Mouse (Mus musculus): Measurements from ENCODE around the gene Usf2.

The Usf2 gene

DNA sequence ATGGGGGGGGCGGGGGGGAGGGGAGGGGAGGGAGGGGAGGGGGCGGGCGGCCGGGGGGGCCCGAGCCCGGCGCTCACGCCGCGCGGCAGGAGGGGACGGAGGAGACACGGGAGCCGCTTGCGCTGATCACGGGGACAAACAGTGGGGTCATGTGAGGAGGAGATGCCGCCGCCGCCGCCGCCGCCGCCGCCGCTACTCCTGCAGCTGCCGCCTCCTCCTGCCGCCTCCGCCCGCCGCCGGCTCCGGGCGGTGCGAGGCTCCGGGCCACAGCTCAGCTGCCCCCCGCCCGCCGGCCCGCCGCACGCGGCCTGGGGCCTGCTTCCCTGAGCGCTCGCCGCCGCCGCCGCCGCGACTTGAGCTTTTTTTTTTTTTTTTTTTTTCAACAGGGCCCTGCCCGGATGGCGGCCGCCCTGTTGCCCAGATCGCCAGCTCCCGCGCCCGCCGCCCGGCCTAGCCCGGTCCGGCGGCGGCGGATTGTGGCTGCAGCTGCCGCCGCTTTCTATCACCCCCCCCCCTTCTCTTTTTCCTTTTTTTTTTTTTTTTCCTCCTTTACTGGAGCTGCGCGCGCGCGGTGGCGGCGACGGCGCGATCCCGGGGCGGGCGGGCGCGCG lies at the start of gene Usf2:
Gene Usf2, minus strand, starts transcription at position 48 of the 611 bp plus-strand sequence.
- DNase-seq: peak; percentile 82

DNA sequence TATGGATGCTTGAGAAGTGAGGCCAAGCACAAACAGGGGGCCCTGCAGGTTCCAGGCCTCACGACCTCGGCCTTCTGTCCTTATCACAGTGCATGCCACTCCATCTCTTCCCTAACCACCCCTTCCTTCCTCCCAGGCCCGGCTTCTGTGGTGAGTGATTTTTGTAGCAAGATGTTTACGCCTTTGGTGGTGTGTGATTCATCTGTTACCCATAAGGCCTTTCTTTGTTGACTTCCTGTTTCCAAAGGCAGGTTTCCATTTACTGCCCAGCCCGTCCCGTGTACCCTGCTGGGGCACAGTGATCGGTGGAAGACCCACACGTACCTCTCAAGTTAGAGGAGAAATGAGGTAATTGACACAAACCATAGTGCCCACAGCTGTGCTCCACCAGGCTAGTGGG lies 46.0 kb upstream of the Usf2 start:
- DNase-seq: no peak

DNA sequence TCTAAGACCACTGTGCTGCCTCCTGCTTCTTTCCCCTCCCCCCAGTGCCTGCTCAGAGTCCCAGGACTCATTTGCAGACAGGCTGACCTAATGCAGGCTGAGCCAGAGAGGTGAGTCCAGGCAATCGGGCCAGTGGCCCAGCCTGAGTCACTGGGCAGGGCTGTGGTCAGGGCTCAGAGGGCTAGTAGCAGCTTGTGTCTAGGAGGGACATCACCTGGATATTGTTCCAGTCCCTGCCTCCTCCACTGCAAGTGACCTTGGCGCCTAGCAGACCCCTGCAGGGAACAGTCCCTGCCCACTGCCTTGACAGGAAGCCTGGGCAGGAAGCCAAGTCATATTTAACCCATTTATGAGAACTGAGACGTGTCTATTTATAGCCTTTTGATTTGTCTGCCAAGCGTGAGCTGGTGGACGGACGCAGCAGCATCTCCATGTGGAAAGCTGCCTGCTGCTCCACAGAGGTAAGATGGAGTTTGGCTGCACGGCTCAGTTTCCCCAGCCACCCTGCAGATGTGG lies 44.0 kb upstream of the Usf2 start:
- peak; percentile 25 for DNase-seq

DNA sequence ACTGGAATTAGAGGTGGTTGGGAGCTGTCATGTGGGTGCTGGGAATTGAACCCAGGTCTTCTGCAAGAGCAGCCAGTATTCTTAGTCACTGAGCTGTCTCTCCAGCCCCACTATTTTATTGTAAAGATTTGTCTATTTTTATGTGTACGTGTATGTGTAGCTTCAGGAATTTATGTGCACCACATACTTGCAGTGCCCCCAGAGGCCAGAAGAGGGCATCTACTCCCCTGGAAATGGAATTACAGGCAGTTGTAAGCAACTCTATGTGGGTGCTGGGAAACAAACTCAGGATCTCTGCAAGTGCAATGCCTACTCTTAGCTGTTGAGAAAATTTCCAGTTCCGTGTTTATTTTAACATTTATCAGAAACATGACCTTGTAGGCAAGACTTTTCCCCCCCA lies 39.9 kb upstream of the Usf2 start:
- no peak for DNase-seq

DNA sequence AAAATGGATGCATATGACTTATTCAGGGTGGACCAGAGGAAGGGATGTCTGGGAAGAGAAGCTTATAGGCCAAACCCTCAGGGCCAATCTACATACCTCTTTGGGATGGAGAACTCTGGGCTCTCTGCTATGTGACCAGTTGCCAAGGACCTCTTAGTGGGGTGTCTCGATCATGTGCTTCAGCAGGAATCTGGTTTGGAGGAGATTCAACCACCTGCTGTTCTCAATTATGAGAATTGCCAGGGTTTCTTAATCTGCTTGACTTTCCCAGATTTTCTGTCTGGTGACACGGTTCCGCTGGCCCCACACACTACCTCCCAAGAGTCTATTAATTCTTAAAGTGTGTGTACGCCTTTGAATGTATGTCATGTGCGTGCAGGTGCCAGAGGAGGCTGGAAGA lies 37.4 kb upstream of the Usf2 start:
- no peak for DNase-seq

DNA sequence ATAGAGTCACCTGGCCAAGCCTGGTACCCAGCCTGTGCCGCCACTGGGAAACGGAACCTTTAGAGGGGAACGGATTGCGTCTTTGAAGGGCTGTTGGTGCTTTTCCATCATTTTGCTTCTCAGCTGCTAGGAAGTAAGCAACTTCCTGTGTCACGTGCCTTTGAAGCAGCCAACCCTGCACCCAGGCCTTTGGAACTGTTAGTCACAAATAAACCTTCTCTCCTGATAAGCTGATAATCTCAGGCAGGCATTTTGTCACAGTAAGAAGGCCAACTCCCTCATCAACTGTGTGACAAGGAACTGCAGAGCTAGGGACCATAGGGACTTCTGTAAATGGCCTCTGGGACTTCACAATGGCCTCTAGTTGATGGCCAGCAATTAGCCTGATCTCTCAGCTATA lies 35.5 kb upstream of the Usf2 start:
- no peak for DNase-seq

DNA sequence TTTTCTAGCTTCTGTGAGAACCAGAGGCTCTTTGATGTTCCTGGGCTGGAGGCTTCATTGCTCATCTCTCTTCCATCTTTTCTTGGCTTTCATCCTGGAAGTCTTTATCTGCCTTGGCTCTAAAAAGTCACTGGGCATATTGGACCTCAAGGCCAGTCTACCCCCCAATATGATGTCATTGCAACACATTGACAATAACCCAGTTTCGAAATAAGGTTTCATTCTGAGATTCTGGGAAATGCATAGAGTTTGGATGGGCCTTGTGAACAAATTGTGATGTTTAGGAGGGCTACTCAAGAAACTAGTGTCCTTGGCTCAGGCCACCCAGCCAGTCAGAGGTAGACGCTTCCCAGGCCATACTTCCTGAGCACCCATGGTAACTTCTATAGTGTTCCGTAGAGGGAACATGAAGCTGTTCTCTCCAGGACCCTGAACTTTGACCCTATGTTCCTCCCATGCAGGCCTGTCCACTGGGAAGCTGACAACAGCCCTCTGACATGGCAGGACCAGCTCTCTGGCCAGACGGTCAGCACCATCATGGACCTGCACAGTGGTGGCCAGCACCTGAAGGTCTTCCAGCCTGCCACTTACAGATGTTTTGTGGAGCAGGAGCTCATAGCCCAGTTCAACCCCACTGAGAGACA lies 32.0 kb upstream of the Usf2 start:
- no peak for DNase-seq

DNA sequence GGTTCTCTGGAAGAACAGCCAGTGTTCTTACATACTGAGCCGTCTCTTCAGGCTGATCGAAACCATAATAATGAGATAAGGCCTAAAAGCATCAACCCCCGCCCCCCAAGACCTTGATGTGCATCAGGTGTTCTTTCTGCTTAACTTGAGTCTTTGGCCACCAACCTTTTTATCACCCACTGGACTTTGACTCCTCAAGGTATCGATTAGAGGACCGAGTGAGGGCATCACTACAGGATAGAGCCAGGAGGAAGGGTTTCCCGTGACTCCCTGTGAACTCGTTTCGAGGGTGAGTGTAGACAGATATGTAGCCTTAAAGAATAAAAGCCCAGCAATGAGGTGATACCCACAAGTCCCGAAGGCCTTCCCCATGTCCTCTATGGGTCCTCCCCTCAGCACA lies 28.8 kb upstream of the Usf2 start:
- no peak for DNase-seq

DNA sequence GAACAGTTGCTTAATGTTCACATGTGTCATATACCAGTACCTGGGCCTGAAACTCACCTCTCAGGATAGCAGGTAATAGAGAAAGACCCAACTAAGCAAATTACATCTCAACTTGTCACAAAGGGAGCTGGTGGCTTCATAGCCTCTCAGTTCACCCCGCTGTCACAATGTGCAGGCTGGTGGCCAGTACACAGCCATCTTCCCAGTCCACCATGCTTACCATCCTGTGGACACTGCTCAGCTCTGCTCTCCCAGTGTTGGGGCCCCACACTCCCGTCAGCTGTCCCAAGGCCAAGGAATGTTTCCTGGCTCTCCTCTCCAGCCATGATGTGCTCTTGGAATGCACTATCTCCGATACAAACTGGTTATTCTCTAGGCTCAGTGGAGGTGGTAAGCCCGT lies 25.1 kb upstream of the Usf2 start:
- DNase-seq: no peak

DNA sequence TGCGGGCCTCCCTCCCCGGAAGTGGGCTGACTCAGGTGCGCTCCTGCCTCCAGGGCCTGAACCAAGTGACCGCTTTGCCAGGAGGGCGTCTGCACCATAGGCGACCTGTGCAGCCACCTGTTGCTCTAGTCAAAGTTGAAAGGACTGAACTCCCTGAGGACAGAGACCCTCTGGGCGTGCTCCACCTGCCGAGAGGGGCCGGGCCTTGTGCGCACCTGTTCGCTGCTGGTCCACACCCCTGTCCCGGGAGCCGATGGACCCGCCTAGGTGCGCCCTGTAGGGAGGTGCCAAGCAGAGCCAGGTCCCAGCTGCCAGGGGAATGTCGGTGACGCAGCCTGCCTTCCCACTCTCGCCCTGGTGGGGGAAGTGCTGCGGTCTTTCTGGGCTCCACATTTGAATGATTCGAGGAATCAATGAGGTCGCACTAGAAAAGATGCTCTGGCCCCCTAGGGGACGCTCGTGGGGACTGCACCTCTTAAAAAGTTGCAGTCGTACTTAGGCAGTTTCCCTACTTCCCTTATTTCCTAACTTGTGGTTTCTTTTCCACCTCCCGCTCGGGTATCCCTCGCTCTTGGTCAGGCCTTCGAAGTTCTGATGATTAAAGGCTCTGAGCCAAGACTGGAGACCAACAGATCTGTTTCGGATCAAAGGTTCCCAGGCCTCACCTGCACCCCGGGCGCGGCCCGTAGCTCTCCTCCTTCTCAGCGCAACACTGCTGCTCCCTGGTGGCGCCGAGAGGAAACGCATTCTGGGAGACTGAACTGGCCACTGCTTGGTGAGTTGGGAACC lies 17.1 kb upstream of the Usf2 start, which contains the start of gene Fam187b:
Gene Fam187b, plus strand, starts transcription at position 290 of the 789 bp plus-strand sequence.
- DNase-seq: peak; percentile 60

DNA sequence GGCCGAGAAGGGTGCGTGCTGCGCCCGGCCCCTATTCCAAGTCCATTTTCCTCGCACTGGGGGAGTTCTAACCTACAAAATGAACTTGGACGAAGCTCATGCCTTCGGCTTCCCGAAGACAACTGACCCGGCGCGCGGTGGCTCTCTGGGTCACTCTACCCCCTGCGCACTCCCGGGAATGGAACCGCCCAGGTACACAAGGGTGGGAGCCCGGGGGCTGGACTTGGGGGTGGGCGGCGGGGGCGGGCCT lies 16.6 kb upstream of the Usf2 start, which contains the start of gene Lsr:
Gene Lsr, minus strand, starts transcription at position 214 of the 250 bp plus-strand sequence.
- no peak for DNase-seq

DNA sequence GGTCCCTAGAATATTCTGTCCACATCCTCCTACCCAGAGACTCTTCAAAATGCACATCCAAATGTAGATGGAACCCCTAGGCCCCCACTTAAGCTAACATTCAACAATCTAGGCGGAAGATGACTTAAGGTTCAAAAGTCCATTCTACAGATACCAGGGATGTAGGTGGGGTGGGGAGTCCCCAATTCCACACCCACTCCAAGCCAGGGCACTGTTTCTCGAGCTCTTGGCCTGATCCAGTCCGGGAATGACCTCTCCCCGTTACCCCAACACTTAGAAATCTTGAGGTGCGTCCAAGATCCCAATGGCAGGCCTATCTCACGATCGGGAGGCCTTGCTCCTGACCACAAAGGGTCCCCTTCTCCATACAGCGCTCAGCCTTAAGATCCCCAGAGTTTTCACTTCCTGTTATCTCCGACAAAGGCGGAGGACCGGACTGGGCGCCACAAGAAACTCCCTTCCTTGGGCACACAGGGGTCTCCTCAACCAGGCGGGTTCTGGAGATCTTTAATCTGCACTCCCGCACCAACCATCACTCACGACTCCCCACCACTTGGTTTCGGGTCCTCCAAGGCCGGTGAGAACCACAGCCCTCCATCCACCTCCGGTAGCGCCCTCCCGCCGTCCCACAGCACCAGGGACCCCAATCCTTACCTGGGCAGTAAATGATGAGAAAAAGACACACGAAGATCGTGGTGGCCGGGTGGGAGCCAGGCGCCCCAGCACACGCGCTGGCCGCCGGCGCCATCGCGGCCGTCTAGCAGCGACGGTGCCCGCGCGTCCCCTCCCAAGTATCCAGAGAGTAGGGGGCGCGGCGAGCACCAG lies 16.0 kb upstream of the Usf2 start:
- no peak for DNase-seq

DNA sequence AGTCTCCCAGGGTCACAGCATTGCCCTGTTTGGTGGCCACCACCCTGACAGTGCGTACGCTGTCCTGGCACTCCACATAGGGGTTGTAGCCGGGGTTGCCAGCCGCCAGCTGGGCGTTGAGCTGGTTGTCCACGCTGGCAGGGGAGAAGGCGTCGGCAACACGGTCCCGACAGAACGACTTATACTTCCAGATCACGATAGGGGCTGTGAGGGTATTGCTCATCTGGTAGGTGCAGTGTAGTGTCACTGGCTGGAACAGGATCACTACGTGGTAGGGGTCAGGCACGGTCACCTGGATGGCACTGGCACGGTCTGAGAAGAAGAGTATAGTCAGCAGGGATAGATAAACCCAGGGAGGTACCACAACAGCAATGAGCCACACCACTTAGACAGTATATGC lies 15.3 kb upstream of the Usf2 start:
- DNase-seq: no peak

DNA sequence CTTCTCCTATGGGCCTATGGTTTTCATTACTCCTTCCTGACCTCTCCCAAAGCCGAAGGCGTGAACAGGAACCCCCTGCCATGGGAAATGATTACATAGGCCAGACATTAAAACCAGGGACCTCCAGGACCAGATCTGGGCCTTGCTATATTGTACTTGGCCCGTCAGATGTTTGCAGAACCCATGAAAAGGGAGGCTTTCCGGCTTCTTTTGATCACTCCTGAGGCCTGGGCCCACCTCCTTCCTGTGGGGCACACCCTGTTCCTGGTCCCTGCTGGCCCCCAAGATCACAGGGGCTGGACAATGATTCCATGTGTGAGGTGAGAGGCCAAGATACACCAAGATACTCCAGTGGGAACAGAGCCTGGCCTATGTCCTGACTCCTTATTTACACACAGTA lies 12.6 kb upstream of the Usf2 start:
- DNase-seq: no peak

DNA sequence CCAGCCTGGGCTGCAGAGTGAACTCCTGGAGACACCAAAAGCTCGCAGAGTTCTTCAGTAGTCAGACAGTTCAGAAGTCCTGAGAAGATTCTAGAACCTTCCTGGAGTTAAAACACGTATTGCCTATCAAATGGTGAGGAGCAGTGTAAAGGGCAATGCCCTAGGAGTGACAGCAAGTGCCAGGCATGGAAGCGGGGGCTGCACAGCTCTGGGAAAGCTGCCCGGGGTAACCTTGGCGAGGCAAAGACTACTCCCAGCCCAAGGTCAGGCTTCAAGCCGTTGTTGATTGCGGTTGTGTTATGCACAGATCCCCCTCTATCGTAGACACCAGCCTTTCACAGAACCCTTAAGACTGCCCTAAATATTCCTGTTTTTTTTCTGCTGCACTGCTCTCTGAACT lies 12.0 kb upstream of the Usf2 start:
- no peak for DNase-seq

DNA sequence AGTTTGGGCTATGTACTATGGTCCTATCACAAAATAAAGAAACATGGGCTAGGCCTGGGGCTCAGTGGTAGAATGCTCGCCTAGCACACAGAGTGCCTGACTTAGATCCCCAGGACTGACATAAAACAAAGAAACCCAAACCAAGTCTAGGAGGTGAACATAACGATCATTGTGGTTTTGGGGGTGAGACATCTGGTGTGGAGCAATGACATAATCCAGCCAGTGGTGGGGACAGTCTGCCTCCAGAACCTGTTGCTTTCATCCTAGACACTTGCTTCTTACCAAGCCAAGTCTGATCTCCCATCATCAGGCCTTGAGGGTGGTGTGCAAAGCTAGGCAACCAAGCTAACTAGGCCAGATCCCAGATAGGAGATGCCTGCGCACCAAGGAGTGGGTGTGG lies 10.1 kb upstream of the Usf2 start:
- DNase-seq: no peak

DNA sequence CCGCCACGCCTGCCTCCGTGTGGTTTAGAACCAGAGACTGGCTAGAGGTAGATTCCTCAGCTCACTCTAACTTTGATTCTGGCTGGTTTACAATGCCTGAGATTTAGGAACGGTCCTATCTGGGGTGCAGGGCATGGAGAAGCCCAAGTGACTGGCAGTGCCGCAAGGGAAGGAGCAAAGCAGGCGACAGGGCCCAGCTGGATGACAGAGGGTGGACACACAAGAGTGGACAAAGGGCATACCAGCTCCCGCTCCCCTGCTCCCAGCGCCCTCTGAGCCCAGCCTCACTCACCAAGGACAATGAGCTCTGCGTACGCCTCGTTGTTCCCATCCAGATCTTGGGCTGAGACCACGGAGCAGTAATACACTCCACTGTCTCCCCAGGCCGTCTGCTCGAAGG lies 9.1 kb upstream of the Usf2 start:
- no peak for DNase-seq

DNA sequence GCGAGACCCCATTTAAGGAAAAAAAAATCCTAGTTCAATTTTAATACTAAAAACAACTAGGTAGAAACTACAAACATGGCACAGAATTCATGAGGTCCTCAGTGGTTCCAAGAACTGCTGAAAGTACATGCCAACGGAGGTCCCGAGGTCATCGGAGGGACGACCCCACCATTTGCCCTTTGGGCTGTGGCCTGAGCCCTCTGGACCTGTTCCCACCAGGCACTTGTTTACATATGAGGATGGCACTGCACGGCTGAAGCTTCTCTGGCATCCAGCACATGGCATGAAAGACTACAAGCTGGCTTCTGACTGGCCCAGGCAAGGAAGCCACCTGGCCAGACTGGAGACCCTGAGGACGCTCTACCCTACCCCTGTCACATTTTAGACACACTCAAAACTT lies 7.8 kb upstream of the Usf2 start:
- no peak for DNase-seq

DNA sequence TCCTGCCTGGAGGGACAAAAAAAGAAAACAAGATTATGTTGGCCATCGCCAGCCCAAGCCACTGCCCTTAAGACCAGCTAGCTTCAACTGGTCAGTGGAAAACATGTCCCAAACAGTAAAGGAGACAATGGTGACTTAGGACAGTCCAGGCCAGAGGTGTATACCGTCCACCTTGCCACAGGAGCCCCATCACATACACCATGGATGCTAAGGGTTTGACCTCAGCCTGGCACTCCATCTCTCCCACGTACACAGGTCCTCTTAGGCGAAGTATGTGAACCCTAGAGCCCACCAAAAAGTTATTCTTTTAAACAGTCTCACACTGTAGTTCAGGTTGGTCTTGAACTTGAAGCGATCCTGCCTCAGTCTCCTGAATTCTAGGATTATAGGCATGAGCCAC lies 6.3 kb upstream of the Usf2 start:
- no peak for DNase-seq

DNA sequence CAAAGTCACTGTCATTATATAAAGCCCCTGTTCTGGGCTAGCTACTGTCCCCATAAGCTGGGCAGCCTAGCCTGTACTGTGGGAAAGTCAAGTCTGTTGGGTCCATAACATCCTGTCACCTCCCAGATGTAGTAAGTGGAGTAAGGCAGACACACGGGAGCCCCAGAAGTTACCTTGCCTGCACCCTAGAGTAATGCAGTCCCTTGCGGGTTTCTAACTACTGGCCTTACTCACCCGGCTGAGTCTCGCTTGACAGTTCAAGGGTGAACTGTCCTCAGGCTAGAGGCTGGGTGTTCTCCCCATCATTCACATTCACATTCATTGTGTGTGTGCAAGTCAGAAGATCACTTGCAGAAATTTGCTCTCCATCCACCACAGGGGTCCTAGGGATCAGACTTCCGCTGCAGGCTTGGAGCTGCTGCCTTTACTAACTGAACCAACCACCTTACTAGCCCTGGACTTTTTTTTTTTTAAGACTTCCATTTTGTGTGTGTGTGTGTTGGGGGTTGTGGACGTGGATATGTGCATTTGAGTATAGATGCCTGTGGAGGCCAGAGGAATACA lies 3.3 kb upstream of the Usf2 start:
- no peak for DNase-seq

DNA sequence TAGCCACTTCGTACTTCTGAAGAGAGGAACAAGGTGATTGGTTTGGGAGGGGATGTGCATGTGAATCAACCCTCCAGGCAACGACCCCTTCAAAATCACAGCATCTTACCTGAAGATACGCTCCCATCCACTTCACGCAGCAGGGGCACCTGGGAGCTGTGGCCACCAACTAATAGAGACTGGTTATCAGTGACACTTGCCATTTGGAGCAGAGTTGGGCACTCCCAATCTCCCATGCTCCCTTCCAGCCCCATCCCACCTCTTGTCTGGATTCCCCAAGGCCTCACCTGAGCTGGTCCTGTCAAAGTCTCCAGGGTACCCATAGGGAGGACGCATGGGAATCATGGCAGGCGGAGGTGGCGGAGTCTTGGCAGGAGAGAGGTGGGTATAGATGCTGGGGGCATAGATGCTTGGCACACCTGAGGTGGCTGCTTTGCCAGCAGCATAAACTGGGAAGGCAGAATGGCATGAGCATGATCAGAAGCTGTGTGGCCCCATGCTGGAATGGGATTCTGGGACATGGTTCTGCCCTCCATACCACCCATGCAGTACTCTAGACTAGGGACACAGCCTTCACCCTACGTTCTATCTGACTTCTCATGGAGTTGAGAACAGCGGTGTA lies 2.4 kb upstream of the Usf2 start:
- DNase-seq: no peak

DNA sequence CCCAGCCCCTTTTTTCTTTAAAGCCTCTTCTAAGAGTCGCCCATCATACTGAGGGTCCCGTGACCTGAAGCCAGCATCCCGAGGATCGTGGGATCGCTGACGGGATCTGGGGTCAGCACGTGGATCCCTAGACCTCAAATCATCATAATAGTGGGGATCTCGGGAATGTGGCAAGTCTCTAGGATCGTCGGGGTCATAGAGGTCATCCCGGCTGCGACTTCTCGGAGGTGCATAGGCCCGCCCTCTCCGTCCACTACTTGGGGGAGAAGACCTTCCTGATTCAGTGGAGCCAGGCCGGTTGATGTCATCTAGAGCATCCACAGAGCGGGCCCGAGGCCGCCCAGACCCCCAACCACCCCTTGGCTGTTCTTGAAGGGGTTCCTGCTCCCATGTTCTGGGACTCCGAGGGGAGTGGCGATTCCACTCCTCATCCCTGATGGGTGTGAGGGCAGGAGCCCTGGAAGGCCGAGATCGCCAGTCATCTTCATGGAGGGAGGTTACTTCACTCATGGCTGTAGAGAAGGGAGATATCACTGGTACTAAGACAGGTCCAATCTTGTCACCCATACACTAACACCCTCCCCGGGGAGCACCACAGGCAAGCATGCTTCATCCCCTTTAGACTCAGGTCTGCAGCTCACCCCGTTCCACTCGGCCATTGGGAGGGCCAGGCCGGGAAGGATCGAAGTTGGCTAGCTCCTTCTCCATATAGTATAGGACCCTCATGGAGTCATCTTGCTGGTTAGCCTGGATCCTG lies 1.7 kb upstream of the Usf2 start:
- DNase-seq: peak; percentile 14

All from layer of hippocampus, adult 9-11 months (tissue).